Mouse (Mus musculus) ES-E14 (cell line): ENCODE data around the gene Acvr2b. TPM values are rescaled to one million over a fixed set of nuclear protein-coding genes. Genes with fewer than 3 reads are reported as not detected.

Experiments used
- DNase-seq: peaks from one replicate; pipeline ENCODE4 v3.0.0-alpha.2; 2013; ENCODE audit warnings: low read depth, low spot score
- H3K27ac ChIP-seq: 2 replicates; pipeline ENCODE4 v1.5.1; 2012; ENCODE audit warnings: low read depth, mild to moderate bottlenecking, low read length, moderate library complexity, mixed read lengths; ENCODE audit not compliant: poor library complexity, insufficient read depth, severe bottlenecking
- H3K36me3 ChIP-seq: 2 replicates; pipeline ENCODE4 v1.6.1; 2012; ENCODE audit warnings: mild to moderate bottlenecking, low read length, moderate library complexity, mixed read lengths; ENCODE audit not compliant: control insufficient read depth, poor library complexity, insufficient read depth, severe bottlenecking
- H3K4me1 ChIP-seq, 2 experiments: fragments of 150-350 bp in 1 of 2; sonication (generic) in 1 of 2; 2 replicates each; pipeline ENCODE4 v1.6.1; 2012; ENCODE audit warnings: low read length in 2 of 2, mild to moderate bottlenecking in 1 of 2, mixed read lengths in 1 of 2; ENCODE audit not compliant: control insufficient read depth in 2 of 2, insufficient read depth in 2 of 2, poor library complexity in 1 of 2
- H3K4me3 ChIP-seq, 2 experiments: fragments of 150-350 bp in 1 of 2; sonication (generic) in 1 of 2; 2 replicates each; pipeline ENCODE4 v1.5.1; 2012; ENCODE audit warnings: low read length in 2 of 2, low read depth in 1 of 2, mild to moderate bottlenecking in 1 of 2, mixed read lengths in 1 of 2; ENCODE audit not compliant: insufficient read depth in 1 of 2, poor library complexity in 1 of 2, severe bottlenecking in 1 of 2
- H3K9ac ChIP-seq: 2 replicates; pipeline ENCODE4 v1.6.1; 2012; ENCODE audit warnings: low read depth, mild to moderate bottlenecking, low read length, mixed read lengths; ENCODE audit not compliant: poor library complexity, insufficient read depth, severe bottlenecking
- H3K9me3 ChIP-seq: fragments of 150-350 bp; sonication (generic); 2 replicates; pipeline ENCODE4 v1.6.1; 2012; ENCODE audit warnings: low read depth, mild to moderate bottlenecking, low read length; ENCODE audit not compliant: control insufficient read depth, insufficient read depth
- CHD2 ChIP-seq: IDR thresholded peaks from 2 replicates; pipeline ENCODE4 v1.6.1; 2014; ENCODE audit warnings: mild to moderate bottlenecking, low read depth, low read length, inconsistent platforms
- HCFC1 ChIP-seq: IDR thresholded peaks from 2 replicates; pipeline ENCODE4 v1.6.1; 2012; ENCODE audit warnings: low read length, inconsistent platforms, borderline replicate concordance; ENCODE audit not compliant: insufficient read depth
- MAFK ChIP-seq: IDR thresholded peaks from 2 replicates; pipeline ENCODE4 v1.6.1; 2014; ENCODE audit warnings: mild to moderate bottlenecking, low read depth, low read length, inconsistent platforms; ENCODE audit not compliant: insufficient read depth
- ZC3H11A ChIP-seq: IDR thresholded peaks from 2 replicates; pipeline ENCODE4 v1.6.1; 2012; ENCODE audit warnings: low read depth, mild to moderate bottlenecking, inconsistent platforms, low read length, borderline replicate concordance
- ZNF384 ChIP-seq: IDR thresholded peaks from 2 replicates; pipeline ENCODE4 v1.6.1; 2012; ENCODE audit warnings: low read depth, low read length, inconsistent platforms
- in situ Hi-C, 2 experiments: fragments of 600-800 bp; cut with MboI; formaldehyde crosslinking; loops; one replicate each; pipeline ENCODE4 v1.15.1; 2025; ENCODE audit warnings: low sequenced_read_pairs in 2 of 2, inconsistent platforms in 1 of 2; ENCODE audit not compliant: unreplicated experiment in 2 of 2
- total RNA-seq: library from RNA; depleted of rRNA; stranded (reverse); fragments of 300-350 nt; gene quantifications from 2 replicates; pipeline ENCODE4 v1.2.3, GENCODE M21; 2012

Gene Acvr2b
- total RNA-seq, 1 experiment: 29.8 TPM

- Histone ChIP-seq H3K9me3 (no peaks in the 10 kb centered on the region), H3K9ac (no peak overlapping the region), H3K27ac (no peak overlapping the region), H3K4me1 (no peaks in the 10 kb centered on the region), H3K4me3 (no peak overlapping the region), H3K36me3 (no peaks in the 10 kb centered on the region; the same call in 1 of the 2 replicates)
- in situ Hi-C loops: no loop called here
- no peak for DNase-seq
- no peak for TF ChIP-seq MAFK
- no peak for TF ChIP-seq ZC3H11A
- no peak for TF ChIP-seq ZNF384
- no peak for TF ChIP-seq CHD2
- TF ChIP-seq HCFC1: no peak
These were observed 73.0 kb downstream of the Acvr2b start for GRCm38 (mm10) chr9:119474717-119475611.

GRCm38 (mm10) chr9:119477754-119478153 lies 75.8 kb downstream of the Acvr2b start:
- H3K27ac ChIP-seq: no peak overlapping the region
- H3K9me3 ChIP-seq: no peaks in the 10 kb centered on the region
- H3K4me1 ChIP-seq: no peaks in the 10 kb centered on the region
- H3K36me3 ChIP-seq: no peaks in the 10 kb centered on the region; the same call in 1 of the 2 replicates
- DNase-seq: no peak
- in situ Hi-C loops: no loop called here
- no peak overlapping the region for H3K4me3 ChIP-seq
- no peak overlapping the region for H3K9ac ChIP-seq
- TF ChIP-seq CHD2 (no peak), ZC3H11A (no peak), ZNF384 (no peak), HCFC1 (no peak)

GRCm38 (mm10) chr9:119478345-119478744 lies 76.4 kb downstream of the Acvr2b start:
- H3K4me1 ChIP-seq: peaks cover 0 to under 1% of the 10 kb centered on the region in 2 experiments; a peak in 1 of 4 replicates
- H3K36me3 ChIP-seq: no peaks in the 10 kb centered on the region; the same call in 1 of the 2 replicates
- no peak overlapping the region; the same call in 1 of the 2 replicates for H3K27ac ChIP-seq
- TF ChIP-seq HCFC1 (no peak), CHD2 (no peak), ZC3H11A (no peak), ZNF384 (no peak), MAFK (no peak)
- H3K4me3 ChIP-seq: no peak overlapping the region
- in situ Hi-C loops: no loop called here
- H3K9ac ChIP-seq: no peak overlapping the region
- H3K9me3 ChIP-seq: no peaks in the 10 kb centered on the region
- no peak for DNase-seq

GRCm38 (mm10) chr9:119479297-119479696 lies 77.4 kb downstream of the Acvr2b start:
- in situ Hi-C loops: no loop called here
- Histone ChIP-seq H3K9ac (no peak overlapping the region), H3K36me3 (no peaks in the 10 kb centered on the region; the same call in 1 of the 2 replicates), H3K4me3 (no peak overlapping the region), H3K27ac (no peak overlapping the region), H3K4me1 (peaks cover 0 to 7% of the 10 kb centered on the region in 2 experiments; a peak in 1 of 4 replicates), H3K9me3 (no peaks in the 10 kb centered on the region)
- no peak for DNase-seq
- TF ChIP-seq MAFK: no peak
